Mouse (Mus musculus) cerebellum, adult 2 months (tissue): ENCODE measurements around the gene Krt72. TPM values are rescaled to one million over a fixed set of nuclear protein-coding genes. Genes with fewer than 3 reads are reported as not detected.

ENCODE experiments used
- DNase-seq, 2 experiments: peaks; one replicate each; pipeline ENCODE4 v3.0.0; 2021
- H3K27ac ChIP-seq: fragments of 200-500 bp; 2 replicates; pipeline ENCODE4 v1.5.1; 2012; ENCODE audit warnings: low read length, control low read depth, inconsistent platforms; ENCODE audit not compliant: insufficient read depth
- H3K27me3 ChIP-seq: fragments of 200-500 bp; 2 replicates; pipeline ENCODE4 v1.6.1; 2012; ENCODE audit warnings: inconsistent platforms, mild to moderate bottlenecking, low read length, moderate library complexity; ENCODE audit not compliant: control insufficient read depth, insufficient read depth
- H3K4me1 ChIP-seq: fragments of 200-500 bp; 2 replicates; pipeline ENCODE4 v1.6.1; 2011; ENCODE audit warnings: low read length; ENCODE audit not compliant: control insufficient read depth, insufficient read depth
- H3K4me3 ChIP-seq: fragments of 200-500 bp; replicated peaks from 2 replicates; pipeline ENCODE3; 2011; ENCODE audit warnings: mild to moderate bottlenecking, low read depth, low read length, control low read depth; ENCODE audit not compliant: insufficient read depth
- CTCF ChIP-seq: fragments of 200-500 bp; IDR thresholded peaks from 2 replicates; pipeline ENCODE4 v1.5.1; 2011; ENCODE audit warnings: low read depth, mild to moderate bottlenecking, control low read depth, low read length, moderate library complexity, borderline replicate concordance; ENCODE audit not compliant: insufficient read depth
- POLR2A ChIP-seq: fragments of 200-500 bp; IDR thresholded peaks from 2 replicates; pipeline ENCODE4 v1.6.1; 2011; ENCODE audit warnings: low read length, control low read depth, borderline replicate concordance; ENCODE audit not compliant: insufficient read depth
- WGBS: fragments of 180-500 bp; shearing (Covaris S2); methylation state at CpG from one replicate; pipeline ENCODE4 v1.1.7; 2018; 5-methylcytosine and 5-hydroxymethylcytosine counted together
- polyA plus RNA-seq: library from polyadenylated mRNA; depleted of rRNA; stranded (reverse); fragments of >200 nt; gene quantifications from 2 replicates; pipeline ENCODE4 v1.2.3, GENCODE M21; 2012; rRNA removed

The Krt72 gene
- polyA plus RNA-seq, 1 experiment = not detected

- H3K27ac ChIP-seq = no peak within 1 kb of the TSS
- WGBS = 45% methylated on average over 6 of the region's 6 CpGs
- no peak for DNase-seq
These were observed 16.1 kb upstream of the Krt72 start, which contains the start of gene Krt73 for GRCm38 (mm10) chr15:101802296-101802835. Krt73 (minus strand) TSS chr15:101802346.

GRCm38 (mm10) chr15:101790867-101791266, 4.6 kb upstream of the Krt72 start:
- TF ChIP-seq POLR2A (no peak), CTCF (no peak)
- 9% methylated on average over 3 of the region's 3 CpGs for WGBS
- no peak overlapping the region for H3K27ac ChIP-seq
- no peak overlapping the region for H3K4me3 ChIP-seq
- no peak for DNase-seq
- no peaks in the 10 kb centered on the region for H3K4me1 ChIP-seq
- H3K27me3 ChIP-seq = no peaks in the 10 kb centered on the region; the same call in 1 of the 2 replicates

More at GRCm38 (mm10) chr15:101802296-101802835, 16.1 kb upstream of the Krt72 start, which contains the start of gene Krt73:
- Histone ChIP-seq H3K4me1 (no peaks in the 10 kb centered on the region), H3K4me3 (no peak within 1 kb of the TSS), H3K27me3 (no peaks in the 10 kb centered on the region)
- TF ChIP-seq CTCF = no peak
- no peak for TF ChIP-seq POLR2A

GRCm38 (mm10) chr15:101773420-101773819, 12.8 kb downstream of the Krt72 start:
- TF ChIP-seq CTCF (no peak), POLR2A (no peak)
- no peak overlapping the region for H3K27ac ChIP-seq
- H3K4me3 ChIP-seq = no peak overlapping the region
- DNase-seq = no peak
- 65% methylated on average over 10 of the region's 10 CpGs for WGBS
- H3K27me3 ChIP-seq = no peaks in the 10 kb centered on the region
- H3K4me1 ChIP-seq = no peaks in the 10 kb centered on the region

GRCm38 (mm10) chr15:101772711-101773081, 13.6 kb downstream of the Krt72 start:
- Histone ChIP-seq H3K27me3 (no peaks in the 10 kb centered on the region), H3K27ac (no peak overlapping the region), H3K4me1 (no peaks in the 10 kb centered on the region), H3K4me3 (no peak overlapping the region)
- TF ChIP-seq CTCF = peak; percentile 93
- no peak for TF ChIP-seq POLR2A
- DNase-seq = peak; percentile 60 to 83
- WGBS = 5% methylated on average over 5 of the region's 5 CpGs

- Histone ChIP-seq H3K27me3 (no peaks in the 10 kb centered on the region), H3K27ac (no peak overlapping the region), H3K4me1 (no peaks in the 10 kb centered on the region), H3K4me3 (no peak overlapping the region)
- TF ChIP-seq POLR2A (no peak), CTCF (no peak)
- no peak for DNase-seq
- 73% methylated on average over 5 of the region's 5 CpGs for WGBS
These were observed 14.1 kb downstream of the Krt72 start for GRCm38 (mm10) chr15:101772080-101772710.

GRCm38 (mm10) chr15:101770226-101770625, 16.0 kb downstream of the Krt72 start:
- WGBS = 58% methylated on average over 8 of the region's 8 CpGs
- no peak for DNase-seq
- no peak overlapping the region for H3K27ac ChIP-seq
- TF ChIP-seq POLR2A (no peak), CTCF (no peak)
- no peaks in the 10 kb centered on the region for H3K27me3 ChIP-seq
- no peak overlapping the region for H3K4me3 ChIP-seq
- H3K4me1 ChIP-seq = no peaks in the 10 kb centered on the region

GRCm38 (mm10) chr15:101742711-101743110, 43.5 kb downstream of the Krt72 start, which contains the start of gene Krt71:
Krt71 (minus strand) TSS chr15:101743109.
- 0 out of 2 replicates have a peak, but pooled peaks cover 6% of the 10 kb centered on the region for H3K4me1 ChIP-seq
- TF ChIP-seq POLR2A (no peak), CTCF (no peak)
- peak; percentile 69 to 77 for DNase-seq
- H3K27ac ChIP-seq = no peak within 1 kb of the TSS
- peak within 1 kb of the TSS; percentile 4 for H3K4me3 ChIP-seq
- WGBS = 7% methylated on average over 14 of the region's 14 CpGs
- no peaks in the 10 kb centered on the region for H3K27me3 ChIP-seq

- H3K27me3 ChIP-seq = no peaks in the 10 kb centered on the region
- DNase-seq = no peak
- 74% methylated on average over 7 of the region's 7 CpGs for WGBS
- TF ChIP-seq POLR2A (no peak), CTCF (no peak)
- H3K4me3 ChIP-seq = no peak overlapping the region
- H3K4me1 ChIP-seq = 0 out of 2 replicates have a peak, but pooled peaks cover 4% of the 10 kb centered on the region
- H3K27ac ChIP-seq = no peak overlapping the region
These were observed 48.5 kb downstream of the Krt72 start for GRCm38 (mm10) chr15:101737786-101738185.

- no peak for DNase-seq
These were observed 55.6 kb downstream of the Krt72 start for GRCm38 (mm10) chr15:101730653-101731052.

More at GRCm38 (mm10) chr15:101730653-101731052, 55.6 kb downstream of the Krt72 start:
- H3K4me3 ChIP-seq = no peak overlapping the region
- H3K27ac ChIP-seq = no peak overlapping the region
- H3K4me1 ChIP-seq = no peaks in the 10 kb centered on the region
- no peaks in the 10 kb centered on the region for H3K27me3 ChIP-seq
- TF ChIP-seq POLR2A = no peak
- TF ChIP-seq CTCF = no peak

Other genes with a start within 250 kb of the Krt72 start
- not detected in 2 replicates for gene Krt82, start 235.8 kb downstream of the Krt72 start, polyA plus RNA-seq
- gene Krt90, start 223.5 kb downstream of the Krt72 start, polyA plus RNA-seq = 0.03 and 0.08 TPM in 2 replicates
- not detected in 2 replicates for gene Krt75, start 212.6 kb downstream of the Krt72 start, polyA plus RNA-seq
- not detected in 2 replicates for gene Gm5414, start 158.3 kb downstream of the Krt72 start, polyA plus RNA-seq
- not detected in 2 replicates for gene Gm5478, start 139.1 kb downstream of the Krt72 start, polyA plus RNA-seq
- gene Krt6b, start 106.2 kb downstream of the Krt72 start, polyA plus RNA-seq = not detected in 2 replicates
- gene Krt6a, start 92.2 kb downstream of the Krt72 start, polyA plus RNA-seq = not detected in 2 replicates
- 0.08 TPM in 1 of 2 replicates, not detected in the other for gene Krt5, start 73.6 kb downstream of the Krt72 start, polyA plus RNA-seq
- gene Krt71, start 43.4 kb downstream of the Krt72 start, polyA plus RNA-seq = 0.25 and 0.54 TPM in 2 replicates
- 0.05 TPM in 1 of 2 replicates, not detected in the other for gene Krt73, start 15.9 kb upstream of the Krt72 start, polyA plus RNA-seq
- gene Krt2, start 31.7 kb upstream of the Krt72 start, polyA plus RNA-seq = not detected in 2 replicates
- gene Krt1, start 64.3 kb upstream of the Krt72 start, polyA plus RNA-seq = 4.8 and 5.3 TPM in 2 replicates
- gene Krt77, start 83.2 kb upstream of the Krt72 start, polyA plus RNA-seq = 0.26 and 0.49 TPM in 2 replicates
- 0.05 TPM in 1 of 2 replicates, not detected in the other for gene Krt76, start 106.5 kb upstream of the Krt72 start, polyA plus RNA-seq
- 0.05 TPM in 1 of 2 replicates, not detected in the other for gene Krt4, start 138.3 kb upstream of the Krt72 start, polyA plus RNA-seq
- gene Krt79, start 153.9 kb upstream of the Krt72 start, polyA plus RNA-seq = not detected in 2 replicates
- gene Krt78, start 167.8 kb upstream of the Krt72 start, polyA plus RNA-seq = 0.03 TPM in 1 of 2 replicates, not detected in the other
- gene Krt8, start 218.0 kb upstream of the Krt72 start, polyA plus RNA-seq = 0.61 and 1.1 TPM in 2 replicates
- 1.1 and 2.1 TPM in 2 replicates for gene Krt18, start 241.7 kb upstream of the Krt72 start, polyA plus RNA-seq